Mouse (Mus musculus) intestine, postnatal 0 days (tissue): ENCODE measurements around the gene Insl5. TPM values are rescaled to one million over a fixed set of nuclear protein-coding genes. Genes with fewer than 3 reads are reported as not detected.

Experiments used
- ATAC-seq: fragments of 200-750 bp; cut with Nextera tagmentation; 2 replicates; pipeline ENCODE4 v1.8.0; 2017; ENCODE audit warnings: mild to moderate bottlenecking, moderate TSS enrichment, moderate library complexity
- H3K27ac ChIP-seq: fragments of 300-500 bp; sonication (generic); 2 replicates; pipeline ENCODE4 v1.5.1; 2014; ENCODE audit warnings: mild to moderate bottlenecking, low read depth, low read length, moderate library complexity
- H3K27me3 ChIP-seq: fragments of 300-500 bp; sonication (generic); replicated peaks from 2 replicates; pipeline ENCODE4 v1.6.1; 2014; ENCODE audit warnings: low read length, mixed read lengths; ENCODE audit not compliant: control insufficient read depth, insufficient read depth
- H3K36me3 ChIP-seq: fragments of 300-500 bp; sonication (generic); 2 replicates; pipeline ENCODE4 v1.6.1; 2014; ENCODE audit warnings: mild to moderate bottlenecking, moderate library complexity; ENCODE audit not compliant: control insufficient read depth, insufficient read depth
- H3K4me1 ChIP-seq: fragments of 300-500 bp; sonication (generic); replicated peaks from 2 replicates; pipeline ENCODE4 v1.6.1; 2014; ENCODE audit warnings: antibody characterized with exemption, low read length, mixed read lengths; ENCODE audit not compliant: control insufficient read depth, insufficient read depth
- H3K4me2 ChIP-seq: fragments of 300-500 bp; sonication (generic); replicated peaks from 2 replicates; pipeline ENCODE4 v1.6.1; 2014; ENCODE audit warnings: low read depth, mild to moderate bottlenecking, moderate library complexity
- H3K4me3 ChIP-seq: fragments of 300-500 bp; sonication (generic); 2 replicates; pipeline ENCODE4 v1.5.1; 2014; ENCODE audit warnings: low read depth, low read length
- H3K9ac ChIP-seq: fragments of 300-500 bp; sonication (generic); 2 replicates; pipeline ENCODE4 v1.6.1; 2014; ENCODE audit warnings: mild to moderate bottlenecking, low read depth, low read length
- H3K9me3 ChIP-seq: fragments of 300-500 bp; sonication (generic); 2 replicates; pipeline ENCODE4 v1.6.1; 2016; ENCODE audit warnings: mixed run types; ENCODE audit not compliant: control insufficient read depth
- CTCF ChIP-seq: sonication (generic); IDR thresholded peaks from 2 replicates; pipeline ENCODE4 v1.5.1; 2016; ENCODE audit warnings: low read depth, mild to moderate bottlenecking, control low read depth, antibody characterized with exemption, moderate library complexity
- WGBS: fragments of 180-500 bp; shearing (Covaris S2); extraction: QIAGEN DNeasy Blood & Tissue Kit; methylation state at CpG from one replicate; pipeline ENCODE4 v1.1.7; 2014; 5-methylcytosine and 5-hydroxymethylcytosine counted together
- polyA plus RNA-seq: library from polyadenylated mRNA; unstranded; fragments of >200 nt; fragmentation: Nextera tagmentation; extraction: Ambion mirVana; gene quantifications from 2 replicates; pipeline ENCODE4 v1.2.1, GENCODE M21; 2015

Gene Insl5
- polyA plus RNA-seq, 1 experiment from 2014 or later: 18.0 TPM

DNA sequence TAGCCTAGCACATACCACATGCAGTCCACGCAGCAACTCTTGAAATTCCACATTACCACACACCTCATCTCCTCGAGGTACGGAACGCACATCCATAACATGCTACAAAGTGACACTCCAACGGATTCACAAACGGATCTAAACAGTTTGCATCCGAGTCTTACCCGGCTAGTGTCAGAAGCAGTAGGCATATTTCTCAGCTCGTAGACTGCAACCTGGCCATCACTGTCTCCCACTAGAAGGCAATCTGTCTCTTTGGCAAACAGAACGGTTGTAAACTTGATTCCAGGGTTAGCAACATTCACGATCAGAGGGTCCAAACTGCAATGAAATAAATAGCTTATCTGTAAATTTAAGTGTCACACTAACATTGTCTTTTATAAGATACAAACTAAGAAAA lies 21.4 kb upstream of the Insl5 start:
- Histone ChIP-seq H3K36me3 (no peaks in the 10 kb centered on the region), H3K9me3 (no peaks in the 10 kb centered on the region), H3K4me2 (no peak overlapping the region), H3K4me1 (no peaks in the 10 kb centered on the region), H3K27ac (no peak overlapping the region), H3K9ac (no peak overlapping the region), H3K4me3 (no peak overlapping the region), H3K27me3 (no peaks in the 10 kb centered on the region)
- ATAC-seq: no peak
- TF ChIP-seq CTCF: no peak
- 71% methylated on average over 11 of the region's 11 CpGs for WGBS

DNA sequence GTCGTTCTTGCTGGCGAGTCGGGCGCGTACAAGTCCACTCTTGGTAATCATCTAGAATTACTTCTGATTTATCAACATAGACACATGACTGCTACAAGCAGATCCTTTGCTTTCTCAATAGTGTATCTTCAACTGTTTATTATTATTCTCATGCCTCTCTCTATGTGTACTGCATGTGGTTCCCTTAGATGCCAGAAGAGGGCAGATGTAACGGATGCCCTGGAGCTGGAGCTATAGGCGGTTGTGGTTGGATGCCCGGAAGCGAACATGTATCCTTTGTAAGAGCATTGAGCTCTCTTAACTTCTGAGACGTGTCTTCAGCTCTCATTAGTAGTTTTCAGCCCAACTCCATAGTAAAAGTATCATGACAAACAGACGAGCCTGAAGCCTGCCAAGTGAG lies 16.4 kb upstream of the Insl5 start:
- H3K4me2 ChIP-seq: no peak overlapping the region
- no peaks in the 10 kb centered on the region for H3K4me1 ChIP-seq
- WGBS: 92% methylated on average over 11 of the region's 11 CpGs
- H3K4me3 ChIP-seq: no peak overlapping the region
- no peaks in the 10 kb centered on the region for H3K27me3 ChIP-seq
- no peak for ATAC-seq
- H3K27ac ChIP-seq: no peak overlapping the region
- no peaks in the 10 kb centered on the region for H3K9me3 ChIP-seq
- H3K9ac ChIP-seq: no peak overlapping the region
- TF ChIP-seq CTCF: peak; percentile 48
- H3K36me3 ChIP-seq: no peaks in the 10 kb centered on the region

DNA sequence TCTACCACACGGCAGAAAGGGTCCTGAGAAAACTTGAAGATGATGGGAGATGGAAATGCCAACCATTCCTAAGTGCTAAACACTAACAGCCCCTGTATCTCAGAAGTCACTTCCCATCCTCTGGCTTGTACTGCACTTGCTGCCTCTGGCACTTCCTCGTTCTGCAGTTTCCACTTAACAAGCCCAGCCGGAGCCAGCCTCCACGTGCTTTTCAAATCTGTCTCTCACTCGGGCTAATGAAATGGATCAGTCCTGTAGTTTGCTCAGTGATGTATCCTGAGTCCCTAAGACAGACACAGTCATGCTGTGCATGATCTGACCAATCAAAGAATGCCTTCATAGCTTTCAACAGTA lies 13.2 kb upstream of the Insl5 start:
- Histone ChIP-seq H3K36me3 (no peaks in the 10 kb centered on the region), H3K4me1 (no peaks in the 10 kb centered on the region), H3K27me3 (no peaks in the 10 kb centered on the region), H3K4me2 (no peak overlapping the region), H3K9ac (no peak overlapping the region), H3K4me3 (no peak overlapping the region), H3K27ac (no peak overlapping the region), H3K9me3 (no peaks in the 10 kb centered on the region)
- WGBS: 65% methylated on average over 5 of the region's 5 CpGs
- no peak for ATAC-seq
- no peak for TF ChIP-seq CTCF

DNA sequence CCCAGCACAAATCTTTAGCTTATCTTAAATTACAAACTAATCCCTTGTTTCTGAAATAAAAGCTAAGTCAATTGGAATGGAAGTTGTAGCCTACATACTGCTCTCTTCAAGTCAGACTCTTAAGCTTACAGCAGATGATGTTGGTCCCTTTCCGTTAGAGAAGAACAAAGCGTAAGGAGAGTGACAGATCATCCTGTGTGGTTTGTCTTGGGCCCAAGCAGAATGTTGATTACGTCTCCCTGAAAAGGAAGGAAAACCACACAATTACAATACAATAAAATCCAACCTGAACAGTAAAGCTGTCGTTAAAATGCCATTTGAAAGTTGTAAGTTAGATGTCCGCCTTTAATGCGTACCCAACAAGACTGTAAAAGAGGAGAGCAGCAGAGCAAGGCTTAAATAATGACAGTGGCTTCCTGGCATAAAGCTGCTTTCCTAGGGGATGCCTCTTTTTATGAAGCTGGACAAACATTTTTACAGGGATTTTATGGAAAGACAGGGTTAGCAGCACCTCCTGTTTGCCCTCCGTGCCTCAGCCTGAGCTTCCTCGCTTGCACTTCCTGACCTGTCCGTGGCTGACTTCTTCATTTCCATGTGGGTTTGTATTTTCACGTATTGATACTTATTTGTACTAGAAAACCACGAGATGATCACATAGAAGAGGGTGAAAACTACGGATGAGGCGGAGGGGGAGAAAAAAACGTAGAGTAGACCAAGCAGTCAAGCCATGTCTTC lies 12.6 kb upstream of the Insl5 start:
- ATAC-seq: no peak
- no peaks in the 10 kb centered on the region for H3K9me3 ChIP-seq
- H3K4me1 ChIP-seq: no peaks in the 10 kb centered on the region
- no peak overlapping the region for H3K27ac ChIP-seq
- no peaks in the 10 kb centered on the region for H3K36me3 ChIP-seq
- no peak overlapping the region for H3K4me2 ChIP-seq
- WGBS: 77% methylated on average over 14 of the region's 14 CpGs
- no peak overlapping the region for H3K4me3 ChIP-seq
- H3K9ac ChIP-seq: no peak overlapping the region
- TF ChIP-seq CTCF: no peak
- H3K27me3 ChIP-seq: no peaks in the 10 kb centered on the region

DNA sequence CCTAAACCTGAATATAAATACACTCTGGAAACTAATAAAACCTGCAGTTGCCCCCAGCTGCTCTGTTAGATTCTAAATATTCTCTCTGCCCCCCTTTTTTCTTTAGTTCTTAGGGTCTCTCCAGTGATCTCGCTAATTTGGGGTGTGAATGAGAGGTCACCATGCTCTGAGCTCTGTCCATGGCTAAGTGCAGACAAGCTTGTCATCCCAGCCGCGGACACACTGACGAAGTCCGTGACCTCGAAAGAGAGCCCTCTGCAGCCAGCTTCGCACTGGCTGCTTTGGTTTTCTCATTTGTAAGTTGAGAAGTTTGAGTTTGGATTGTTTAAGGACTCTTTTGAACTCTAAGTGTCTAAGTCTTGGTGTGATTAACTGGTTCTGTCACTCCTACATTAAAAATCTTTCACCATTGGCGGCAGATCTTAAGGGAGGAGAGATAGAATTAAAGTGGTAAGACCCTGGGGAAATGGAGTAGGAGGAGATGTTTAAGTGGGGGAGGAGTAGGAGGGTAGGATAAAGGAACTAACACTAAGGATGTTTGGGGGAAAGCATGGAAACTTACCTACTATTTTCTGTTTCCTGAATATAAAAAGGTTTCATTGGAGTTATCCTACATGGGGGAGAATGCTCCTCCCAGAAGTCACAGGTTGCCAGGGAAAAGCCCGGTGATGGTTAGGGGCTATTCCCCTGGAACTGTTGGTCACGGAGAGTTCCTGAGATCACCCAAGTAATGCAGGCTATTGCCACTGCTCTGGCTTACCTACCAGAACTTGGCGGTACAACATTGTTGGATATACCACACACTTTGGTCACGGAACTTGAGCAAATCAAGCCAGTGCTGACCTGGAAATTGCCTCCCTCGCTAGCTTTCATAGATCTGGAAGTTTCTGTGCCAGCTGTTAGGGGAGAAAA lies 1.8 kb upstream of the Insl5 start:
- TF ChIP-seq CTCF: no peak

DNA sequence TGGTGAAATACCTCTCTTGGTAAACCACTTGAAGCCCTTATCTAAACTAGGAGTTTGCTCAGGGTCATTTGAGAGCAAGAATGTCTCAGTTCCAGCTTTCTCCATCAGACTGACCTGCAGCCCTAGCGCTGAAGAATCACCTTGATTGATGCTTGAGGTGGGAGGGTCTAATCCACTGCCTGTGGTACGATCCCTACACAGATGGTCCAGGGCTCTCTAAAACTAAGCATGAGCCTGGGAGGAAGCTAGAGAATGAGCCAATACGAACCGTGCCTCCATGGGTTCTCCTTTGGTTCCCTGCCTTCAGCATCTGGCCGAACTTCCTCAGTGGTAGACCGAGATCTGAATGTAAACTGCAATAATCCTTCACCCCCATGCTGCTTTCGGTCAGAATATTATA lies 1.1 kb upstream of the Insl5 start:
- no peaks in the 10 kb centered on the region for H3K9me3 ChIP-seq
- no peak overlapping the region for H3K9ac ChIP-seq
- no peak overlapping the region for H3K27ac ChIP-seq
- ATAC-seq: no peak
- WGBS: 62% methylated on average over 7 of the region's 7 CpGs
- TF ChIP-seq CTCF: no peak
- H3K4me1 ChIP-seq: no peaks in the 10 kb centered on the region
- no peaks in the 10 kb centered on the region for H3K36me3 ChIP-seq
- 0 out of 2 replicates have a peak, but pooled peaks cover 5% of the 10 kb centered on the region for H3K27me3 ChIP-seq
- no peak overlapping the region for H3K4me2 ChIP-seq
- no peak overlapping the region for H3K4me3 ChIP-seq

More for the DNA sequence above, 1.8 kb upstream of the Insl5 start:
- Histone ChIP-seq H3K9me3 (no peaks in the 10 kb centered on the region), H3K4me3 (no peak overlapping the region), H3K4me2 (no peak overlapping the region), H3K27me3 (0 out of 2 replicates have a peak, but pooled peaks cover 5% of the 10 kb centered on the region), H3K27ac (no peak overlapping the region), H3K9ac (no peak overlapping the region), H3K36me3 (no peaks in the 10 kb centered on the region), H3K4me1 (no peaks in the 10 kb centered on the region)
- 72% methylated on average over 13 of the region's 13 CpGs for WGBS
- ATAC-seq: no peak
